In the genomic region with DNA sequence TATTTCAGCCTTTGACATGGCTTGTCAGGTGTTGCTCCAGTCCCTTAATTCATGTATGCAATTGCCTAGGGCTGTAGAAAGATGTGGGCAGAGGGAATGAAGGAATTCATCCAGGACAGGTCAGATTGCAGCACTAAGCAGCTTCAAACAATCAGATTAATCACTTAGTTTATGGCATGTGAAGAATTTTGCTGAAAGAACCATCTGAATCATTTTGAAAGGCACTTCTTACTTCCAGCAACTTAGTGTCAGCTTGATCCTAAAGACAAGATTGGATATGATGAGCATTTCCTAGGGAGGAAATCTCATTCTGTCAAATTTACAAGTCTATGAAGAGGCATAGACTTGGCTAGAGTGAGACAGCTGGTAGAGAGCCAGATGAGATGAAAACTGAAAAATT, we compare ENCODE assay signal across 22 mouse cellular contexts. TPM values are rescaled to one million over a fixed set of nuclear protein-coding genes. Genes with fewer than 3 reads are reported as not detected.
"Had no signal": no experiment of that assay in that cellular context is flagged by ENCODE, and none has a peak within 500 bp of the region (broad histone marks: within the 10 kb centered on the region; RNA-seq: fewer than 3 reads in every experiment).

No protein-coding gene starts in this region.

- H3K4me1 ChIP-seq: limb, embryonic 13.5 days; midbrain, embryonic 15.5 days; neural tube, embryonic 12.5 days had no signal

- H3K4me3 ChIP-seq: limb, embryonic 13.5 days; midbrain, embryonic 15.5 days; neural tube, embryonic 12.5 days had no signal

- H3K27me3 ChIP-seq: limb, embryonic 13.5 days; midbrain, embryonic 15.5 days; neural tube, embryonic 12.5 days had no signal

- H3K9ac ChIP-seq: limb, embryonic 13.5 days; liver, embryonic 14.5 days; midbrain, embryonic 15.5 days; neural tube, embryonic 12.5 days had no signal

- H3K9me3 ChIP-seq: limb, embryonic 13.5 days; midbrain, embryonic 15.5 days; neural tube, embryonic 12.5 days had no signal

- DNase-seq: kidney, adult 9 months; kidney, postnatal 10 days; kidney, postnatal 4 days; left cerebral cortex, postnatal 4 days; lung, adult 2 months; lung, postnatal 4 days; thymus, postnatal 36 days had no signal

- H3K4me2 ChIP-seq: limb, embryonic 13.5 days; midbrain, embryonic 11.5 days; midbrain, embryonic 15.5 days; neural tube, embryonic 12.5 days had no signal

- H3K27ac ChIP-seq: limb, embryonic 13.5 days; liver, embryonic 14.5 days; midbrain, embryonic 15.5 days; neural tube, embryonic 12.5 days had no signal

- H3K36me3 ChIP-seq: limb, embryonic 13.5 days; midbrain, embryonic 15.5 days; neural tube, embryonic 12.5 days had no signal

- ATAC-seq: intestine, postnatal 0 days; midbrain, embryonic 15.5 days had no signal

RNA-seq across cellular contexts. Expression of a gene that starts 22.3 kb away (rescaled TPM):
- total RNA-seq: layer of hippocampus, adult 8-10 months; layer of hippocampus, postnatal 14 days; left cerebral cortex, adult 18-20 months; left cerebral cortex, postnatal 10 days; left cerebral cortex, postnatal 4 days; liver, adult 2 months; megakaryocyte, adult 5-6 weeks; monocyte, adult 5-6 weeks; neutrophil, adult 5-6 weeks had no signal
- polyA plus RNA-seq: intestine, postnatal 0 days; limb, embryonic 13.5 days; liver, adult 2 months; liver, embryonic 14.5 days; lung, adult 2 months; midbrain, embryonic 11.5 days; midbrain, embryonic 15.5 days; neural tube, embryonic 12.5 days; thymus, postnatal 0 days had no signal

RNA-seq across cellular contexts. Expression of a gene that starts 33.2 kb away (rescaled TPM):
- total RNA-seq: layer of hippocampus, adult 8-10 months; layer of hippocampus, postnatal 14 days; left cerebral cortex, adult 18-20 months; left cerebral cortex, postnatal 10 days; left cerebral cortex, postnatal 4 days; liver, adult 2 months; megakaryocyte, adult 5-6 weeks; monocyte, adult 5-6 weeks had no signal
- polyA plus RNA-seq: intestine, postnatal 0 days; limb, embryonic 13.5 days; liver, adult 2 months; liver, embryonic 14.5 days; lung, adult 2 months; midbrain, embryonic 11.5 days; midbrain, embryonic 15.5 days; neural tube, embryonic 12.5 days; thymus, postnatal 0 days had no signal

RNA-seq across cellular contexts. Expression of a gene that starts 38.1 kb away (rescaled TPM):
- total RNA-seq: layer of hippocampus, adult 8-10 months; layer of hippocampus, postnatal 14 days; left cerebral cortex, adult 18-20 months; left cerebral cortex, postnatal 10 days; left cerebral cortex, postnatal 4 days; liver, adult 2 months; megakaryocyte, adult 5-6 weeks; monocyte, adult 5-6 weeks; neutrophil, adult 5-6 weeks had no signal
- polyA plus RNA-seq: intestine, postnatal 0 days; limb, embryonic 13.5 days; liver, adult 2 months; liver, embryonic 14.5 days; lung, adult 2 months; midbrain, embryonic 11.5 days; midbrain, embryonic 15.5 days; neural tube, embryonic 12.5 days; thymus, postnatal 0 days had no signal

RNA-seq across cellular contexts. Expression of a gene that starts 44.3 kb away (rescaled TPM):
- total RNA-seq: layer of hippocampus, adult 8-10 months; layer of hippocampus, postnatal 14 days; left cerebral cortex, adult 18-20 months; left cerebral cortex, postnatal 10 days; left cerebral cortex, postnatal 4 days; liver, adult 2 months; megakaryocyte, adult 5-6 weeks; monocyte, adult 5-6 weeks had no signal
- polyA plus RNA-seq: intestine, postnatal 0 days; limb, embryonic 13.5 days; liver, adult 2 months; liver, embryonic 14.5 days; lung, adult 2 months; midbrain, embryonic 11.5 days; midbrain, embryonic 15.5 days; neural tube, embryonic 12.5 days; thymus, postnatal 0 days had no signal
